Mouse (Mus musculus) heart, postnatal 0 days (tissue): ENCODE measurements around the gene Gimap8. TPM values are rescaled to one million over a fixed set of nuclear protein-coding genes. Genes with fewer than 3 reads are reported as not detected.
A peak's percentile ranks its signal among the peaks of the same experiment; 100 is the strongest.

Experiments
- ATAC-seq: fragments of 200-750 bp; cut with Nextera tagmentation; 2 replicates; pipeline ENCODE4 v1.8.0; 2017; ENCODE audit warnings: low read depth, moderate number of reproducible peaks, moderate library complexity; ENCODE audit not compliant: insufficient read depth
- DNase-seq: peaks from one replicate; pipeline ENCODE4 v3.0.0-alpha.2; 2016; ENCODE audit warnings: low spot score
- H3K27ac ChIP-seq: fragments of 300-500 bp; sonication (generic); 2 replicates; pipeline ENCODE4 v1.5.1; 2014; ENCODE audit warnings: low read depth, mild to moderate bottlenecking
- H3K27me3 ChIP-seq: fragments of 300-500 bp; sonication (generic); 2 replicates; pipeline ENCODE4 v1.6.1; 2014; ENCODE audit warnings: low read length, mixed read lengths; ENCODE audit not compliant: control insufficient read depth, insufficient read depth
- H3K36me3 ChIP-seq: fragments of 300-500 bp; sonication (generic); replicated peaks from 2 replicates; pipeline ENCODE4 v1.6.1; 2014; ENCODE audit warnings: low read length, mixed read lengths; ENCODE audit not compliant: control insufficient read depth, insufficient read depth
- H3K4me1 ChIP-seq: fragments of 300-500 bp; sonication (generic); 2 replicates; pipeline ENCODE4 v1.6.1; 2014; ENCODE audit warnings: antibody characterized with exemption; ENCODE audit not compliant: control insufficient read depth, insufficient read depth
- H3K4me2 ChIP-seq: fragments of 300-500 bp; sonication (generic); 2 replicates; pipeline ENCODE4 v1.6.1; 2014; ENCODE audit warnings: low read depth, mild to moderate bottlenecking, low read length, moderate library complexity
- H3K4me3 ChIP-seq: fragments of 300-500 bp; sonication (generic); 2 replicates; pipeline ENCODE4 v1.5.1; 2014; ENCODE audit warnings: low read depth, low read length
- H3K9ac ChIP-seq: fragments of 300-500 bp; sonication (generic); replicated peaks from 2 replicates; pipeline ENCODE4 v1.6.1; 2014; ENCODE audit warnings: low read depth, low read length, mixed read lengths
- H3K9me3 ChIP-seq: fragments of 300-500 bp; sonication (generic); replicated peaks from 2 replicates; pipeline ENCODE4 v1.6.1; 2016; ENCODE audit warnings: low read length; ENCODE audit not compliant: control insufficient read depth
- CTCF ChIP-seq: IDR thresholded peaks from 2 replicates; pipeline ENCODE4 v1.5.1; 2016; ENCODE audit warnings: antibody characterized with exemption, control low read depth, low read depth
- EP300 ChIP-seq: IDR thresholded peaks from 2 replicates; pipeline ENCODE4 v1.6.1; 2016; ENCODE audit warnings: antibody characterized with exemption, low read depth
- WGBS: fragments of 180-500 bp; shearing (Covaris S2); extraction: QIAGEN DNeasy Blood & Tissue Kit; methylation state at CpG from one replicate; pipeline ENCODE4 v1.1.7; 2014; 5-methylcytosine and 5-hydroxymethylcytosine counted together
- polyA plus RNA-seq: library from polyadenylated mRNA; unstranded; fragments of >200 nt; fragmentation: Nextera tagmentation; extraction: Ambion mirVana; gene quantifications from 2 replicates; pipeline ENCODE4 v1.2.1, GENCODE M21; 2015
- total RNA-seq: library from RNA; depleted of rRNA; stranded (reverse); fragments of >200 nt; gene quantifications from 2 replicates; pipeline ENCODE4 v1.2.3, GENCODE M21; 2014; ENCODE audit warnings: low replicate concordance

Gimap8 gene
- total and polyA plus RNA-seq, 2 experiments from 2014 or later: 0.15 to 2.7 TPM

DNA sequence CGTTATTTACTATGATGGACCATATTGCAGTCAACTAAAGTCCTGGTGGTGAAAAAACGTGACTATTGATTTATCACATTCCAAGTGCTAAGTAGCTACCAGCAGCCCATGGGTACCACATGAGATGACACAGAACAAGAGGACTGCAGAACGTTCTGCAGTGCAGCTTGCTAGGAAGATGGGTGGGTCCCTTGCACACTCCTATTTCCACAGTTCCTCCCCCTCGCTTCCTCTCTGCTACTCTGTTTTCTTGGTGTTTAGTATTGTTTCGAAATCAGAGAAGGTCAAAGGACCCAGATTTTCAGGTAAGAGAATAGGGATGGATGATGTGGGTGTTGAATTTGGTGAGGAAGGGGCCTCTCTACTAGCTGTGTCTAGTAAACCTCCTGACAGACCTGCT is 37.3 kb downstream of the Gimap8 start, which contains the start of gene Gimap4:
Gene Gimap4, plus strand, starts transcription at position 231 of the 400 bp plus-strand sequence.
- no peak for ATAC-seq
- Histone ChIP-seq H3K9me3 (no peaks in the 10 kb centered on the region), H3K9ac (peak within 1 kb of the TSS; percentile 39; the same call in 1 of the 2 replicates), H3K4me2 (peak within 1 kb of the TSS; percentile 52), H3K27ac (peak within 1 kb of the TSS; percentile 79), H3K36me3 (no peaks in the 10 kb centered on the region), H3K27me3 (no peaks in the 10 kb centered on the region), H3K4me1 (no peaks in the 10 kb centered on the region), H3K4me3 (peak within 1 kb of the TSS; percentile 28)
- TF ChIP-seq EP300: no peak
- TF ChIP-seq CTCF: no peak
- no peak for DNase-seq
- WGBS: 48% methylated on average over 5 of the region's 5 CpGs

DNA sequence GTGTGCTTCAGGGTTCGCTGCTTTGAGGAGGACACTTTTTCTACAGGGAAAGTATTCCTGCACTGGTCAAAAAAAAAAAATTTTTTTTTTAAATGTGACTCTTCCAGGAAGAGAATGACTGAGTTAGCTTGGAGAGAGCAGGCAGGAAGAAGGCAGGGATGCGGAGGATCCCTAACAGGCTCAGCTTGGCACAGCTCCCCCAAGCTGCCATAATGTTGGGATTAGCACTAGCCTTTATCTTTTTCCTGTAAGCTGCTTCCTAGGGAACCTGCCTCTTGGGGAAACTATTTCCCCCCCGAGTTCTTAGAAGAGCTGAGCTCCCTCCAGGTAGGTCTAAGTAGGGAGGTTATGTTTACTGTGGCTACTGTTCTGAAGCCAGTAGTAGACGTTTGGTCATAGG is 37.8 kb downstream of the Gimap8 start:
- no peaks in the 10 kb centered on the region for H3K27me3 ChIP-seq
- H3K9me3 ChIP-seq: no peaks in the 10 kb centered on the region
- no peak for DNase-seq
- no peaks in the 10 kb centered on the region for H3K36me3 ChIP-seq
- TF ChIP-seq CTCF: no peak
- TF ChIP-seq EP300: peak; percentile 76
- WGBS: 43% methylated on average over 4 of the region's 4 CpGs
- H3K4me2 ChIP-seq: peak overlapping the region; percentile 52
- peak overlapping the region; percentile 39; the same call in 1 of the 2 replicates for H3K9ac ChIP-seq
- peak; percentile 36; the same call in 1 of the 2 replicates for ATAC-seq
- H3K4me3 ChIP-seq: peak overlapping the region; percentile 28
- peak overlapping the region; percentile 79 for H3K27ac ChIP-seq
- H3K4me1 ChIP-seq: no peaks in the 10 kb centered on the region

DNA sequence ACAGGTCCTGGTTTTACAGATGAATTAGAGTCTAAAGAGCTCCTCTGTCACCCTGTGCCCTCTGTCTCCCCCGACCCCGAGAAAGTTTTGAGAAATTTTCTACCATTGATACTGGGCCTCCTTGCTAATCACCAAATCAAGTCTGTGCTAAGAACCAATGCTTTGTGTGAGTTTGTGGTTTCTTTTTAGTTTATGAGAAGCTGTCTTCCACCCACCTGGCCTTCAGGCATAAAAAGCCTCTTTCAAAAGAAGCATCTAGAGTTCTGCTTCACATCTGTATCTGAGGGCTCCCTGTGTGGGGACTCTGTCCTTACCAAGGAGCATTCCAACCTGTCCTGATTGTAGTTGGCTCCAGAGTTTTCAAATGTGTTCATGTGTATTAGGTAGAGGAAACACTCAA is 38.2 kb downstream of the Gimap8 start:
- Histone ChIP-seq H3K9me3 (no peaks in the 10 kb centered on the region), H3K36me3 (no peaks in the 10 kb centered on the region), H3K4me3 (peak overlapping the region; percentile 28), H3K27ac (peak overlapping the region; percentile 79), H3K4me2 (peak overlapping the region; percentile 52), H3K4me1 (no peaks in the 10 kb centered on the region), H3K9ac (peak overlapping the region; percentile 39; the same call in 1 of the 2 replicates), H3K27me3 (no peaks in the 10 kb centered on the region)
- DNase-seq (no peak), ATAC-seq (no peak)
- 59% methylated on average over 2 of the region's 2 CpGs for WGBS
- TF ChIP-seq EP300 (no peak), CTCF (no peak)

DNA sequence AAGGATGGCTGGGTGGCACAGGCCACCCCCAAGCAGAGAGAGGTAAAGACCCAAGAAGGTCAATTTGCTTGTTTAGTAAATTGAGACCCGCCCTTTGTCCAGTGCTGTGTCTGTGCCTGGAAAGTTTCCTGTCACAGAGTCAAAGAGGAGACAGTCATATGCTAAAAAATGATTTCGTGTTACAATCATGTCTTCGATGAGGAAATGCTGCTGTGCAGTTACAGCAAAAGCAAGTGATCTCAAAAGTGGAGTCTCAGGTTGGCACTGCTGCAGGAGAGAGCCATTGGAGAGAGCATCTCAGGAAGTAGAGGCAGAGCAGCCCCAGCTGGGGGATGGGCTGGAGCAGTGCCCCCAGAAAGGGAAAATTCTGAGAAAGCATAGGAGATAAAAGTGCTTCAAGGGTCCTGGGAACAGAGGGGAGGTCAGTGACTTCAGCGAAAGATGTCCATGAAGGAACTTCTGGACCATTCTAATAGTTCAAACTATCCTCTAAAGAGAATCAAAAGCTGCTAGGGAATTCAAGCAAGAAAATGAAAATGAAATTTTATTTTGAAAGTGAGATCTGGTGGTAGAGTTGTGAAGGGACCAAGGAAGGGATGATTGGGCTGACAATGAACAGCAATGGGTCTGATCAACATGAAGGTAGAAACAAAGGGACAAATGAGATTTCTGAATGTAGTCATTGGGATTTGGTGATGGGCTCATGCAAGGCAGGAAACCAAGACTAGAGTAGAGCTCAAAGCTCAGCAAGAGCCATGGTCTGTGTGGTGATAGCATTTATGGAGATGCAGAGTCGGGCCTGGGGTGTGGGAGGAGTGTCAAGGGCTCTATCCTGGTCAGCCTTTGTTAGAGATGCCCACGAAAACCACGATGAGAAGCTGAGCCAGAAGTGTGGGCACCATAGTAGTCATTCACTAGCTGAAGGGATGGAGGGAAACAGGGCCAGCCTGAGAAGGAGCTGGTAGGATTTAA is 38.9 kb downstream of the Gimap8 start:
- 58% methylated on average over 7 of the region's 7 CpGs for WGBS
- ATAC-seq: no peak
- TF ChIP-seq EP300 (no peak), CTCF (no peak)

DNA sequence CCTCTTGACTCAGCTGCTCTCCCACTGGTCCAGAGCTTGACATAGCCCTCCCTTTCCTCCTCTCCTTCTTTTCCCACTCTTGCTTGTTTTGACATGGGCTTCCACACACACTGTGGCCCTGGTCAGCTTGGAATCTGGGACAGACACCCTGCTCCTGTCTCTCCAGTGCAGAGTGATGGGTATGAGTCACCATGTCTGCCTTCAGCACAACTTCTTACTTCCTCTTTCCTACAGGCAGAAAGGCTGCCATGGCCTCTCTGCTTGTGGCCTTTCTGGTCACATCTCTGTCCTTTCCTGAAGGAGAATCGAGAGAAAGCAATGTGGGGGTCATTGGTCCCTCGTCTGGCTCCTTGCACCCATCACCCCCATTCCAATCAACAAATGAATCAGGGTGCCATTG is 40.0 kb downstream of the Gimap8 start:
- H3K4me1 ChIP-seq: no peaks in the 10 kb centered on the region
- H3K36me3 ChIP-seq: no peaks in the 10 kb centered on the region
- no peak for TF ChIP-seq EP300
- TF ChIP-seq CTCF: no peak
- no peak overlapping the region for H3K4me3 ChIP-seq
- no peaks in the 10 kb centered on the region for H3K9me3 ChIP-seq
- H3K27me3 ChIP-seq: no peaks in the 10 kb centered on the region
- 40% methylated on average over 2 of the region's 2 CpGs for WGBS
- peak overlapping the region; percentile 52 for H3K4me2 ChIP-seq
- ATAC-seq: no peak
- no peak overlapping the region for H3K9ac ChIP-seq
- H3K27ac ChIP-seq: no peak overlapping the region; the same call in 1 of the 2 replicates
- DNase-seq: no peak

More for the DNA sequence above, 38.9 kb downstream of the Gimap8 start:
- H3K9me3 ChIP-seq: no peaks in the 10 kb centered on the region
- no peaks in the 10 kb centered on the region for H3K27me3 ChIP-seq
- H3K4me2 ChIP-seq: peak overlapping the region; percentile 52
- no peaks in the 10 kb centered on the region for H3K4me1 ChIP-seq
- H3K36me3 ChIP-seq: no peaks in the 10 kb centered on the region
- no peak for DNase-seq
- peak overlapping the region; percentile 28 for H3K4me3 ChIP-seq
- no peak overlapping the region; the same call in 1 of the 2 replicates for H3K9ac ChIP-seq
- H3K27ac ChIP-seq: peak overlapping the region; percentile 79
